Mouse (Mus musculus): ENCODE results near the gene Ube2r2. TPM values are rescaled to one million over a fixed set of nuclear protein-coding genes. Genes with fewer than 3 reads are reported as not detected.

Gene Ube2r2
- polyA plus RNA-seq, 1 experiment from 2014 or later: 75.0 TPM

DNA sequence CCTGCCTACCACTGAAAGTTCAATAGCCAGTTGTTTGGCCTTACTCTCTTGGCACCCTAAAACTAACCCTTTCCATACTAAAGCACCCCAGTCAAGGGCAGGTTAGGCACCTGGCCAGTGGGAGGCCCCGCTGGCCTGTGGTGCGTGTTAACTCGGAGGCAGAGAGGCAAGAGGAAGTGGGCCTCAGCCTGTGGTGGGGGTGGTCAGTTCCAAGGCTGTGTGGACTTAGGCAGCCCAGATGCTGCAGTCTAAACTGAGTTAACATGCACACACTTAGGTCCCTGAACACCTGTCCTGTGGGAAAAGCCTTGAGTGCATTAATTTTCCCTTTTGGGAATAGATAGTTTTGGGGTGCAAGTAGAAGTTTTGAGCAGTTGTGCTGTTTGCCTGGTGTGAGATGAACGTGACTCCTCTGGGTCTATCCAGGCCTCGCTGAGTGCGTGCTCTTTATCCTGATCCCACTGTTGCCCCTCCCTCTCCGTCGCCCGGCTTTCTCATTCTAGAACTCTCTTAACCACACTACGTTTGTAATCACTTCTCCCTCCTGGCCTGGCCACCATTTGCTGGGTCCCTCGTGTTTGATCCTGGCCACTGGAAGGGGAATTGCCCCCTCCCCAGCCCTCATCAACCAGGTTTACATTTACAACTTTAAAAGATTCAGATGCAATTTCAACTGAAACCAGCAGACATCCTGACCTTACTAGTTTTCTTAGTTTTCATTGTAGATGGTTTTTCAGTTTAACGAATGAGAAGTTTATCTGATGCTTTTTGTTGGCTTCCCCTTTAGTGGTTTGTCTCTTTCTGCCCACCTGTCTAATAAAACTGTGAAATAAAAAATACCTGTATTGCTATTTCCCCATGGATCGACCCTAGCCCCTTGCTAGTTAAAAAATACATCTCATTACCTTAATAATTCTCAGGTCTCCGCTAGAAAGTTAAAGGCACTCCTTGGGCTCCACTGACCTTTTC is 57.3 kb downstream of the Ube2r2 start:
- Histone ChIP-seq H3K27ac (peak overlapping the region; percentile 55), H3K27me3 (no peaks in the 10 kb centered on the region), H3K4me2 (no peak overlapping the region), H3K36me3 (peaks cover 87% of the 10 kb centered on the region), H3K4me1 (peaks cover 5% of the 10 kb centered on the region; the same call in 1 of the 2 replicates), H3K4me3 (no peak overlapping the region), H3K9me3 (no peaks in the 10 kb centered on the region), H3K9ac (no peak overlapping the region)
- ATAC-seq (ENCODE audit: insufficient number of reproducible peaks, low FRiP score, low TSS enrichment, low read depth): no peak
- WGBS: 54% methylated on average over 14 of the region's 14 CpGs

GRCm38 (mm10) chr4:41195328-41195727 is 59.8 kb downstream of the Ube2r2 start:
- Histone ChIP-seq H3K9ac (no peak overlapping the region), H3K4me3 (no peak overlapping the region), H3K27ac (no peak overlapping the region), H3K27me3 (no peaks in the 10 kb centered on the region), H3K9me3 (no peaks in the 10 kb centered on the region), H3K36me3 (peaks cover 97% of the 10 kb centered on the region), H3K4me2 (no peak overlapping the region), H3K4me1 (peaks cover 5% of the 10 kb centered on the region; the same call in 1 of the 2 replicates)
- no peak for ATAC-seq (ENCODE audit: insufficient number of reproducible peaks, low FRiP score, low TSS enrichment, low read depth)
- 88% methylated on average over 15 of the region's 15 CpGs for WGBS

DNA sequence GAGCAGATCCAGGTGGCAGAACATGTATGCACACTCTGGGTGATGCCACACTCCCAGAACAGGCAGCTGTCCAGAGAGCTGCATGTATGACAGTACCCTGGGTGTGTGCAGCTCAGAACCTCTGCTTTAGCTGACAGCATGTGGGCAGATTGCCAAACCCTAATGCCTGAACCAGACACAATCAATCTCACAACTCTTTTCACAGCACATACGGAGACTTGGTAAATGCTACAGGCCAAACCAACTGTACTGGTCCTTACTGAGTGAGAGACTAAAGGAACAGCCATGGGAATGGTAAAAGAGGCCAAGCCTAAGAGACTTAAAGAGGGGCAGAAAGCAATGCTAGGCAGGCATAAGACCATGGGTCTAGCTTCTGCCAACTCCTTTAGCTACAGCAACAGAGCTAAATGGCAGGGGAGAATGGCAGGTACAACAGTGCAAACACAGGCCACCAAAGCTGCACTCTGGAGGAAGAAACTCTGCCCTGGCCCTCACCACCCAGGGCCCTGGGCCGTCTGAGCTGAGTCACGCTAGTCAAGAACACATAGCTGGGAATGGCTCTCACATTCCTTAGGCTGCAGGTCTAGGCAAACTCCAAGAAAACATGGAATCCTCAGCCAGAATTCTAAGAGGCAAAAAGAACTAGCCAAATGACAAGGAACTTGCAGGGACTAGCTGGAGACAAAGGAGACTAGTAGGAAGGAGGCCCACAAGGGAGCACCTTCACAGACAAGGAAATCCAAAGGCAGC is 61.5 kb downstream of the Ube2r2 start:
- 53% methylated on average over 3 of the region's 3 CpGs for WGBS
- H3K4me2 ChIP-seq: no peak overlapping the region
- peaks cover 5% of the 10 kb centered on the region; the same call in 1 of the 2 replicates for H3K4me1 ChIP-seq
- H3K4me3 ChIP-seq: no peak overlapping the region
- ATAC-seq (ENCODE audit: insufficient number of reproducible peaks, low FRiP score, low TSS enrichment, low read depth): no peak
- H3K27ac ChIP-seq: peak overlapping the region; percentile 54
- H3K9ac ChIP-seq: no peak overlapping the region
- H3K27me3 ChIP-seq: no peaks in the 10 kb centered on the region
- peaks cover 98% of the 10 kb centered on the region for H3K36me3 ChIP-seq
- H3K9me3 ChIP-seq: no peaks in the 10 kb centered on the region

- no peak for ATAC-seq (ENCODE audit: insufficient number of reproducible peaks, low FRiP score, low TSS enrichment, low read depth)
- no peaks in the 10 kb centered on the region for H3K9me3 ChIP-seq
- no peaks in the 10 kb centered on the region for H3K27me3 ChIP-seq
- no peak overlapping the region for H3K27ac ChIP-seq
- no peak overlapping the region for H3K9ac ChIP-seq
- H3K4me3 ChIP-seq: no peak overlapping the region
- H3K4me2 ChIP-seq: no peak overlapping the region
- peaks cover 95% of the 10 kb centered on the region for H3K36me3 ChIP-seq
- H3K4me1 ChIP-seq: peaks cover 2% of the 10 kb centered on the region; the same call in 1 of the 2 replicates
- WGBS: 88% methylated on average over 8 of the region's 8 CpGs
These were observed 66.6 kb downstream of the Ube2r2 start for GRCm38 (mm10) chr4:41202135-41202534.

DNA sequence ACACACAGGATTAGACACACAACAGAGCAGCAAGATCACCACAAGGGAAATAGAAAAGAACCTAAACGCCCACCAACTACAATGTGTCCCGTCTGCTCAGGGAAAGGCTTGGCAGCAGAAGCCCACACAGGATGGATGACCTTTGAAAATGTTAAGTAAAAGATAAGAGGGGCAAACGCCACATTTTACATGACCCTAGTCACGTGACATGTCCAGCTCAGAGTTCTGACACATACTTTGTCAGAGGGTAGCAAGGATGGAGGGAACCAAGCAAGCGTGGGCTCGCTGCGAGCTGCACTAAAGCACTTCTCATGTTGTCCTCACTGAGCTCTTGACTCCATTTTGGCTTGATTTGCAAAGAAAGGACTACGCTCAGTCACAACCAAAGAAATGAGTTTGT is 70.2 kb downstream of the Ube2r2 start:
- H3K27ac ChIP-seq: no peak overlapping the region
- no peaks in the 10 kb centered on the region for H3K27me3 ChIP-seq
- no peak overlapping the region for H3K4me3 ChIP-seq
- H3K9me3 ChIP-seq: no peaks in the 10 kb centered on the region
- H3K9ac ChIP-seq: no peak overlapping the region
- no peak for ATAC-seq (ENCODE audit: insufficient number of reproducible peaks, low FRiP score, low TSS enrichment, low read depth)
- no peak overlapping the region for H3K4me2 ChIP-seq
- no peaks in the 10 kb centered on the region for H3K4me1 ChIP-seq
- H3K36me3 ChIP-seq: peaks cover 93% of the 10 kb centered on the region
- WGBS: 88% methylated on average over 8 of the region's 8 CpGs

- no peaks in the 10 kb centered on the region for H3K27me3 ChIP-seq
- H3K4me2 ChIP-seq: no peak overlapping the region
- H3K4me3 ChIP-seq: no peak overlapping the region
- H3K9ac ChIP-seq: no peak overlapping the region
- H3K36me3 ChIP-seq: peaks cover 86% of the 10 kb centered on the region
- no peak for ATAC-seq (ENCODE audit: insufficient number of reproducible peaks, low FRiP score, low TSS enrichment, low read depth)
- H3K9me3 ChIP-seq: no peaks in the 10 kb centered on the region
- H3K27ac ChIP-seq: no peak overlapping the region
- no peaks in the 10 kb centered on the region for H3K4me1 ChIP-seq
- 74% methylated on average over 4 of the region's 4 CpGs for WGBS
These were observed 72.5 kb downstream of the Ube2r2 start for GRCm38 (mm10) chr4:41208050-41208449.

- Histone ChIP-seq H3K9ac (no peak overlapping the region), H3K36me3 (peaks cover 92% of the 10 kb centered on the region), H3K27ac (no peak overlapping the region), H3K4me2 (no peak overlapping the region), H3K4me3 (no peak overlapping the region), H3K9me3 (no peaks in the 10 kb centered on the region), H3K27me3 (no peaks in the 10 kb centered on the region), H3K4me1 (no peaks in the 10 kb centered on the region)
- WGBS: 86% methylated on average over 1 of the region's 1 CpGs
- no peak for ATAC-seq (ENCODE audit: insufficient number of reproducible peaks, low FRiP score, low TSS enrichment, low read depth)
These were observed 89.9 kb downstream of the Ube2r2 start for GRCm38 (mm10) chr4:41225412-41225811.

DNA sequence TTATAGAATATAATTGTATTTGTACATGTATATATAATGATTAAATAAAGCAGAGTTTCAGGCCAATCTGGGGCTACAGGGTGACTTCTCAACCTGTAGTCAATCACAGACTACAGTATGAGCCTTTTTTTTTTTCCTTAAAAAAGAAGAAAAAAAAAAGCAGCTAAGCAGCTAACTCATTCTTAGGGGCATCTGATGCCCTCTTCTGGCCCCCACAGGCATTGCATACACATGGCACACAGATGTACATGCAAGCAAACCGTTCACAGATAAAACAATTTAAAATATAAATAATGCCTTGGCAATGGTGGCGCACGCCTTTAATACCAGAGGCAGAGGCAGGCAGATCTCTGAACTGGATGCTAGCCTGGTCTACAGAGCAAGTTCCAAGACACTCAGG is 90.8 kb downstream of the Ube2r2 start:
- H3K9me3 ChIP-seq: no peaks in the 10 kb centered on the region
- no peak overlapping the region for H3K9ac ChIP-seq
- 72% methylated on average over 3 of the region's 3 CpGs for WGBS
- H3K36me3 ChIP-seq: peaks cover 92% of the 10 kb centered on the region
- no peaks in the 10 kb centered on the region for H3K27me3 ChIP-seq
- H3K4me1 ChIP-seq: no peaks in the 10 kb centered on the region
- no peak for ATAC-seq (ENCODE audit: insufficient number of reproducible peaks, low FRiP score, low TSS enrichment, low read depth)
- no peak overlapping the region for H3K4me2 ChIP-seq
- H3K27ac ChIP-seq: no peak overlapping the region
- no peak overlapping the region for H3K4me3 ChIP-seq

DNA sequence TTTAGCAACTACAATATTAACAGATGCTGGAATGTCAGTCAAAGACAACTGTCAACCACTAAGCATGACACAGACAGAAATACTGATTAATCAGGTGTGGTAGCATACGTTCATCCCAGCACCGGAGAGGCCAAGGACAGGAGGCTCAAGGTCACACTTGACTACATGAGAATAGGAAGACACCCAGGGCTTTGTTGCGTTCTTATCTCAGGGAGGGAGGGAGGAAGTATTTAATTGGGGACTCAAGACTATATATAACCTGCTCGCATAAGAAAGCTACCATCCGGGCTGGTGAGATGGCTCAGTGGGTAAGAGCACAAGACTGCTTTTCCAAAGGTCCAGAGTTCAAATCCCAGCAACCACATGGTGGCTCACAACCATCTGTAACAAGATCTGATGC is 100.1 kb downstream of the Ube2r2 start:
- 83% methylated on average over 5 of the region's 5 CpGs for WGBS
- peaks cover 49% of the 10 kb centered on the region for H3K36me3 ChIP-seq
- no peaks in the 10 kb centered on the region for H3K27me3 ChIP-seq
- no peaks in the 10 kb centered on the region for H3K4me1 ChIP-seq
- no peak for ATAC-seq (ENCODE audit: insufficient number of reproducible peaks, low FRiP score, low TSS enrichment, low read depth)
- no peak overlapping the region for H3K9ac ChIP-seq
- H3K4me3 ChIP-seq: no peak overlapping the region
- no peaks in the 10 kb centered on the region for H3K9me3 ChIP-seq
- no peak overlapping the region for H3K4me2 ChIP-seq
- no peak overlapping the region for H3K27ac ChIP-seq

- no peak overlapping the region for H3K4me2 ChIP-seq
- H3K27ac ChIP-seq: no peak overlapping the region
- H3K9me3 ChIP-seq: no peaks in the 10 kb centered on the region
- no peaks in the 10 kb centered on the region for H3K4me1 ChIP-seq
- no peak overlapping the region for H3K4me3 ChIP-seq
- H3K36me3 ChIP-seq: peaks cover 17% of the 10 kb centered on the region
- H3K9ac ChIP-seq: no peak overlapping the region
- no peaks in the 10 kb centered on the region for H3K27me3 ChIP-seq
- 72% methylated on average over 3 of the region's 3 CpGs for WGBS
- ATAC-seq (ENCODE audit: insufficient number of reproducible peaks, low FRiP score, low TSS enrichment, low read depth): no peak
These were observed 105.4 kb downstream of the Ube2r2 start for GRCm38 (mm10) chr4:41240916-41241315.

All from limb, embryonic 15.5 days (tissue).